Mouse (Mus musculus): ENCODE results near the gene Plpp6. TPM values are rescaled to one million over a fixed set of nuclear protein-coding genes. Genes with fewer than 3 reads are reported as not detected.
A peak's percentile ranks its signal among the peaks of the same experiment; 100 is the strongest.

The Plpp6 gene
- polyA plus RNA-seq, 1 experiment, result 14.2 TPM

GRCm38 (mm10) chr19:28963113-28963512 is 640 bp upstream of the Plpp6 start:
- Histone ChIP-seq H3K27me3 (replicated peaks; ENCODE audit: control insufficient read depth, insufficient read depth, low read length) (no peaks in the 10 kb centered on the region), H3K27ac (ENCODE audit: insufficient read depth, low read depth, low read length) (peak overlapping the region; percentile 62; the same call in 1 of the 2 replicates), H3K4me1 (ENCODE audit: control insufficient read depth, insufficient read depth, low read length) (peaks cover 10% of the 10 kb centered on the region), H3K36me3 (ENCODE audit: control insufficient read depth, insufficient read depth, low read length) (no peaks in the 10 kb centered on the region), H3K4me3 (ENCODE audit: insufficient read depth, low read depth, low read length) (no peak overlapping the region)
- peak; percentile 11 for DNase-seq
- TF ChIP-seq POLR2A (IDR thresholded peaks at IDR 0.05; ENCODE audit: low read depth, low read length) (no peak), CTCF (conservative IDR thresholded peaks at IDR 0.05; ENCODE audit: insufficient read depth, insufficient read length, low read depth, low read length) (no peak)
- 40% methylated on average over 3 of the region's 3 CpGs for WGBS

- Histone ChIP-seq H3K4me1 (ENCODE audit: control insufficient read depth, insufficient read depth, low read length) (peaks cover 10% of the 10 kb centered on the region), H3K36me3 (ENCODE audit: control insufficient read depth, insufficient read depth, low read length) (no peaks in the 10 kb centered on the region), H3K4me3 (ENCODE audit: insufficient read depth, low read depth, low read length) (peak overlapping the region; percentile 60), H3K27me3 (replicated peaks; ENCODE audit: control insufficient read depth, insufficient read depth, low read length) (no peaks in the 10 kb centered on the region), H3K27ac (ENCODE audit: insufficient read depth, low read depth, low read length) (peak overlapping the region; percentile 62; the same call in 1 of the 2 replicates)
- DNase-seq, result no peak
- 1% methylated on average over 4 of the region's 4 CpGs for WGBS
- TF ChIP-seq CTCF (conservative IDR thresholded peaks at IDR 0.05; ENCODE audit: insufficient read depth, insufficient read length, low read depth, low read length) (no peak), POLR2A (IDR thresholded peaks at IDR 0.05; ENCODE audit: low read depth, low read length) (no peak)
Measured at GRCm38 (mm10) chr19:28963513-28963841, 276 bp upstream of the Plpp6 start.

GRCm38 (mm10) chr19:28964552-28964903 is 775 bp downstream of the Plpp6 start:
- H3K4me1 ChIP-seq (ENCODE audit: control insufficient read depth, insufficient read depth, low read length), result peaks cover 10% of the 10 kb centered on the region
- WGBS, result 10% methylated on average over 16 of the region's 16 CpGs
- no peak for TF ChIP-seq POLR2A (IDR thresholded peaks at IDR 0.05; ENCODE audit: low read depth, low read length)
- no peak for TF ChIP-seq CTCF (conservative IDR thresholded peaks at IDR 0.05; ENCODE audit: insufficient read depth, insufficient read length, low read depth, low read length)
- no peak for DNase-seq
- H3K36me3 ChIP-seq (ENCODE audit: control insufficient read depth, insufficient read depth, low read length), result no peaks in the 10 kb centered on the region
- no peaks in the 10 kb centered on the region for H3K27me3 ChIP-seq (replicated peaks; ENCODE audit: control insufficient read depth, insufficient read depth, low read length)
- H3K27ac ChIP-seq (ENCODE audit: insufficient read depth, low read depth, low read length), result no peak overlapping the region
- peak overlapping the region; percentile 60 for H3K4me3 ChIP-seq (ENCODE audit: insufficient read depth, low read depth, low read length)

GRCm38 (mm10) chr19:28967652-28968051 is 3.9 kb downstream of the Plpp6 start, which contains the start of gene 4430402I18Rik:
Gene 4430402I18Rik, minus strand, starts transcription at chr19:28967800.
- TF ChIP-seq CTCF (conservative IDR thresholded peaks at IDR 0.05; ENCODE audit: insufficient read depth, insufficient read length, low read depth, low read length) (no peak), POLR2A (IDR thresholded peaks at IDR 0.05; ENCODE audit: low read depth, low read length) (no peak)
- H3K36me3 ChIP-seq (ENCODE audit: control insufficient read depth, insufficient read depth, low read length), result no peaks in the 10 kb centered on the region
- DNase-seq, result no peak

GRCm38 (mm10) chr19:28968178-28968577 is 4.4 kb downstream of the Plpp6 start:
- Histone ChIP-seq H3K36me3 (ENCODE audit: control insufficient read depth, insufficient read depth, low read length) (no peaks in the 10 kb centered on the region), H3K4me3 (ENCODE audit: insufficient read depth, low read depth, low read length) (no peak overlapping the region), H3K4me1 (ENCODE audit: control insufficient read depth, insufficient read depth, low read length) (peaks cover 10% of the 10 kb centered on the region), H3K27ac (ENCODE audit: insufficient read depth, low read depth, low read length) (no peak overlapping the region), H3K27me3 (replicated peaks; ENCODE audit: control insufficient read depth, insufficient read depth, low read length) (no peaks in the 10 kb centered on the region)
- TF ChIP-seq CTCF (conservative IDR thresholded peaks at IDR 0.05; ENCODE audit: insufficient read depth, insufficient read length, low read depth, low read length) (no peak), POLR2A (IDR thresholded peaks at IDR 0.05; ENCODE audit: low read depth, low read length) (no peak)
- 76% methylated on average over 4 of the region's 4 CpGs for WGBS
- no peak for DNase-seq

More at GRCm38 (mm10) chr19:28967652-28968051, 3.9 kb downstream of the Plpp6 start, which contains the start of gene 4430402I18Rik:
- Histone ChIP-seq H3K27ac (ENCODE audit: insufficient read depth, low read depth, low read length) (no peak within 1 kb of the TSS), H3K27me3 (replicated peaks; ENCODE audit: control insufficient read depth, insufficient read depth, low read length) (no peaks in the 10 kb centered on the region), H3K4me1 (ENCODE audit: control insufficient read depth, insufficient read depth, low read length) (peaks cover 10% of the 10 kb centered on the region), H3K4me3 (ENCODE audit: insufficient read depth, low read depth, low read length) (no peak within 1 kb of the TSS)
- 52% methylated on average over 11 of the region's 11 CpGs for WGBS

GRCm38 (mm10) chr19:28969231-28969630 is 5.5 kb downstream of the Plpp6 start:
- no peak overlapping the region for H3K27ac ChIP-seq (ENCODE audit: insufficient read depth, low read depth, low read length)
- no peaks in the 10 kb centered on the region; the same call in 1 of the 2 replicates for H3K27me3 ChIP-seq (replicated peaks; ENCODE audit: control insufficient read depth, insufficient read depth, low read length)
- WGBS, result 78% methylated on average over 5 of the region's 5 CpGs
- H3K4me3 ChIP-seq (ENCODE audit: insufficient read depth, low read depth, low read length), result no peak overlapping the region
- H3K36me3 ChIP-seq (ENCODE audit: control insufficient read depth, insufficient read depth, low read length), result no peaks in the 10 kb centered on the region
- TF ChIP-seq CTCF (conservative IDR thresholded peaks at IDR 0.05; ENCODE audit: insufficient read depth, insufficient read length, low read depth, low read length) (no peak), POLR2A (IDR thresholded peaks at IDR 0.05; ENCODE audit: low read depth, low read length) (no peak)
- DNase-seq, result no peak
- H3K4me1 ChIP-seq (ENCODE audit: control insufficient read depth, insufficient read depth, low read length), result peaks cover 10% of the 10 kb centered on the region

GRCm38 (mm10) chr19:28970251-28970650 is 6.5 kb downstream of the Plpp6 start:
- WGBS, result 57% methylated on average over 11 of the region's 11 CpGs
- Histone ChIP-seq H3K27ac (ENCODE audit: insufficient read depth, low read depth, low read length) (no peak overlapping the region; the same call in 1 of the 2 replicates), H3K4me1 (ENCODE audit: control insufficient read depth, insufficient read depth, low read length) (peaks cover 5% of the 10 kb centered on the region), H3K27me3 (replicated peaks; ENCODE audit: control insufficient read depth, insufficient read depth, low read length) (no peaks in the 10 kb centered on the region; the same call in 1 of the 2 replicates), H3K4me3 (ENCODE audit: insufficient read depth, low read depth, low read length) (no peak overlapping the region), H3K36me3 (ENCODE audit: control insufficient read depth, insufficient read depth, low read length) (no peaks in the 10 kb centered on the region)
- TF ChIP-seq POLR2A (IDR thresholded peaks at IDR 0.05; ENCODE audit: low read depth, low read length) (no peak), CTCF (conservative IDR thresholded peaks at IDR 0.05; ENCODE audit: insufficient read depth, insufficient read length, low read depth, low read length) (no peak)
- peak; percentile 16 for DNase-seq

Measured in kidney, adult 2 months (tissue).